Mouse (Mus musculus): Measurements from ENCODE around the gene Racgap1. TPM values are rescaled to one million over a fixed set of nuclear protein-coding genes. Genes with fewer than 3 reads are reported as not detected.

Gene Racgap1
- polyA plus RNA-seq, 1 experiment from 2014 or later: 219 TPM

DNA sequence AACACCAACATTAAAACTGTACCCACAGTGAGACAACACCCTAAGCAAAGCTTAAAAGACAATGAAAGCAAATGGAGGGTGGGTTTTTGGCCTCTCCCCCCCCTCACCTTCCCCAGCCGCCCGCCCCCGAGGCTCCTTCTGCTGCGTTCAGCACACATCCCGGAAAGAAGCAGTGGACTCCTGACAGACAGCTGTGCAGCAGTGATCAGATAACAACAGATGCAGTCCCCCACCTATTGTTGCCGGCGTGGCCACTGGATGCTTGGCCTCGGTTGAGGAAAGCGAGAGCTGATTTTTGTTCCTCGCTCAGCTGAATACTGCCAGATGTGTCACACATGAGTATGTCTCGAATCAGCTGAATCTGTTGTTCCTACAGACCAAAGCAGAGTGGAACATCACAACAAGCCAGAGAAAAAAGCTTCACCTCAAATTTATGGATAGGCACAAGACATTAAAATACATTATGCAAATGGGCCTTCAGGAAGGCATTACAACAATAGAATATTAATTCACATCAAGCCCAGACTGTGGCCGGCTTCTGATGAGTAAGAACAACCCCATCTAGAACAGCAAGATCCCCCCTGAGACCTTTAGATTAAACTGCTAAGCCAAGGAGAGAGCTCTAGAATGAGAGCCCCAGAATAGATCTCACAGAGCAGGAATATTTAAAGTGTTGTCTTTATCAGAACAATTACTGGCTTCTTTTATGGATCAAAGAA is 13.9 kb downstream of the Racgap1 start:
- no peak for DNase-seq (ENCODE audit: low spot score)
- H3K27ac ChIP-seq: peak overlapping the region; percentile 76
- no peaks in the 10 kb centered on the region for H3K9me3 ChIP-seq
- H3K4me3 ChIP-seq: no peak overlapping the region
- no peaks in the 10 kb centered on the region for H3K27me3 ChIP-seq (ENCODE audit: insufficient read depth, poor library complexity, severe bottlenecking)
- H3K36me3 ChIP-seq: peaks cover 99% of the 10 kb centered on the region
- peaks cover 2% of the 10 kb centered on the region; the same call in 1 of the 2 replicates for H3K4me1 ChIP-seq (replicated peaks)
- whole genome bisulfite sequencing: 78% methylated on average over 12 of the region's 12 CpGs

- Histone ChIP-seq H3K4me1 (replicated peaks) (no peaks in the 10 kb centered on the region), H3K9me3 (peaks cover 9% of the 10 kb centered on the region; the same call in 1 of the 2 replicates), H3K27ac (no peak overlapping the region), H3K4me3 (no peak overlapping the region), H3K36me3 (peaks cover 99% of the 10 kb centered on the region), H3K27me3 (ENCODE audit: insufficient read depth, poor library complexity, severe bottlenecking) (no peaks in the 10 kb centered on the region)
- WGBS: 94% methylated on average over 7 of the region's 7 CpGs
- no peak for DNase-seq (ENCODE audit: low spot score)
Observed at GRCm38 (mm10) chr15:99634702-99635101, 16.8 kb downstream of the Racgap1 start.

GRCm38 (mm10) chr15:99631618-99632017 is 19.8 kb downstream of the Racgap1 start:
- Histone ChIP-seq H3K27me3 (ENCODE audit: insufficient read depth, poor library complexity, severe bottlenecking) (no peaks in the 10 kb centered on the region), H3K36me3 (peaks cover 97% of the 10 kb centered on the region), H3K4me3 (no peak overlapping the region), H3K27ac (no peak overlapping the region), H3K9me3 (peaks cover 9% of the 10 kb centered on the region; the same call in 1 of the 2 replicates), H3K4me1 (replicated peaks) (no peaks in the 10 kb centered on the region)
- DNase-seq (ENCODE audit: low spot score): no peak

- H3K4me1 ChIP-seq (replicated peaks): no peaks in the 10 kb centered on the region
- peaks cover 82% of the 10 kb centered on the region for H3K36me3 ChIP-seq
- no peaks in the 10 kb centered on the region for H3K27me3 ChIP-seq (ENCODE audit: insufficient read depth, poor library complexity, severe bottlenecking)
- WGBS: 96% methylated on average over 11 of the region's 11 CpGs
- H3K27ac ChIP-seq: no peak overlapping the region
- DNase-seq (ENCODE audit: low spot score): no peak
- H3K4me3 ChIP-seq: no peak overlapping the region
- no peaks in the 10 kb centered on the region for H3K9me3 ChIP-seq
Observed at GRCm38 (mm10) chr15:99622063-99622462, 29.4 kb downstream of the Racgap1 start.

DNA sequence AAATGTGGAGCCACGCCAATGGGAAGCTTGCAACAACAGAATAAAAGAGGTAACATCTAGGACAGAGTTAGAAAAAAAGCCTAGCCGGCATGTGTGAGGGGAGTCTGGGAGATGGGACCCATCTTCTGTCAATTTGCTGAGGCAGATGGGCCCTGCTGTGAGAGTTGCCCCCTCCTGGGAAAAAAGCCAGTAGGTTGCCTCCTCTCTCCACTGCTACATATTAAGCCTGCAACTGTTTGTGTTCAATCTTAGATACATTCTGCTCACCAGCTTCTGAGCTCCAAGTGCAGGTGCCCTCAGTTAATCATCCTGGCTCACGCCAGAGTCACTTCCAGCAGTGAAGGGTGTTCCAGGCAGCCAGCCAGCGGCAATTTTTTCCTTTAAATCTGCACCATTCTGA is 31.6 kb downstream of the Racgap1 start:
- H3K27ac ChIP-seq: no peak overlapping the region
- H3K27me3 ChIP-seq (ENCODE audit: insufficient read depth, poor library complexity, severe bottlenecking): peaks cover 8% of the 10 kb centered on the region; the same call in 1 of the 2 replicates
- peaks cover 8% of the 10 kb centered on the region for H3K4me1 ChIP-seq (replicated peaks)
- no peak overlapping the region for H3K4me3 ChIP-seq
- no peaks in the 10 kb centered on the region for H3K9me3 ChIP-seq
- no peak for DNase-seq (ENCODE audit: low spot score)
- whole genome bisulfite sequencing: 84% methylated on average over 4 of the region's 4 CpGs
- peaks cover 60% of the 10 kb centered on the region for H3K36me3 ChIP-seq

DNA sequence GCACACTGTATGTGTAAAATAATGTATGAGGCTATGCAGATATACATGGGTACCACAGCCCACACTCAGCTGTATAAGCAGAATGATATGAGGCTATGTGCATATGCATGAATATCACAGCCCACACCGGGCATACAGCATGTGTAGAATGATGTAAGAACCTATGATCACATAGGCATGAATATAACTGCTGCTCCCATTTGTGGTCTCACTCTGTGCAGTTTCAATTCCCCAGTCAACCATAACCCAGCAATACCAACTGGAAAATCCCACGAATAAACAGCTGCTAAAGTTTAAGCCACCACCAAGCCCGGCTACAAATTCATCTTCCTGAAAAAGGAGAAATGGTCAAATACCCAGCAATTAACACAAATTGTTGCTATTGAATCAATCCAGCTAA is 32.9 kb downstream of the Racgap1 start:
- H3K4me1 ChIP-seq (replicated peaks): peaks cover 17% of the 10 kb centered on the region
- H3K27ac ChIP-seq: no peak overlapping the region
- WGBS: 97% methylated on average over 3 of the region's 3 CpGs
- no peaks in the 10 kb centered on the region for H3K9me3 ChIP-seq
- H3K4me3 ChIP-seq: no peak overlapping the region
- H3K36me3 ChIP-seq: peaks cover 47% of the 10 kb centered on the region
- H3K27me3 ChIP-seq (ENCODE audit: insufficient read depth, poor library complexity, severe bottlenecking): peaks cover 20% of the 10 kb centered on the region
- no peak for DNase-seq (ENCODE audit: low spot score)

- no peak for DNase-seq (ENCODE audit: low spot score)
- Histone ChIP-seq H3K4me1 (replicated peaks) (peaks cover 29% of the 10 kb centered on the region), H3K27ac (no peak overlapping the region), H3K4me3 (no peak overlapping the region), H3K36me3 (peaks cover 14% of the 10 kb centered on the region), H3K9me3 (no peaks in the 10 kb centered on the region), H3K27me3 (ENCODE audit: insufficient read depth, poor library complexity, severe bottlenecking) (peaks cover 26% of the 10 kb centered on the region)
- WGBS: 64% methylated on average over 9 of the region's 9 CpGs
Observed at GRCm38 (mm10) chr15:99615246-99615645, 36.2 kb downstream of the Racgap1 start.

DNA sequence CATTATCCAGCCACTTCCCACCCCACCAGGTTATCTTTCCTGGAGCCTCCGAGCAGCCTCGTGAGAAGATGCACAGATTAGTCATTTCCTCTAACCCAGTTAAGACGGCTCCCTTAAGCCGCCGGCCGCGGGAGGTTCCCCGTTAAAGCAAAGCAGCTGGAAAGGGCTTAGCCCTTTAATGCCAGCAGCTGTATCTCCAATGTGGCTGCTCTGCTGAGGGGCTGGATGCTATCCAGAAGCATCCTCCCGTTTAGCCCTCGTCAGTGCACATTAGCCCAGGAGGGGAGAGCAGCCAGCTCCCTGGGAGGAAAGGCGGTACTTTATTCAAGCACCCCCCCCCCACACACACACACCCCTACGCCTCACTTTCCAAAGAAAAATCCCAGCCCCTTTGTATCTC is 36.7 kb downstream of the Racgap1 start:
- H3K9me3 ChIP-seq: no peaks in the 10 kb centered on the region
- H3K4me1 ChIP-seq (replicated peaks): peaks cover 29% of the 10 kb centered on the region
- H3K4me3 ChIP-seq: no peak overlapping the region
- WGBS: 31% methylated on average over 12 of the region's 12 CpGs
- DNase-seq (ENCODE audit: low spot score): no peak
- H3K36me3 ChIP-seq: peaks cover 10% of the 10 kb centered on the region
- no peak overlapping the region for H3K27ac ChIP-seq
- peaks cover 30% of the 10 kb centered on the region for H3K27me3 ChIP-seq (ENCODE audit: insufficient read depth, poor library complexity, severe bottlenecking)

GRCm38 (mm10) chr15:99614273-99614672 is 37.2 kb downstream of the Racgap1 start:
- Histone ChIP-seq H3K4me1 (replicated peaks) (peaks cover 31% of the 10 kb centered on the region), H3K27ac (0 out of 2 replicates have a peak overlapping the region, but pooled peaks have one; percentile 23), H3K9me3 (no peaks in the 10 kb centered on the region), H3K36me3 (peaks cover 5% of the 10 kb centered on the region), H3K27me3 (ENCODE audit: insufficient read depth, poor library complexity, severe bottlenecking) (peaks cover 32% of the 10 kb centered on the region), H3K4me3 (no peak overlapping the region)
- DNase-seq (ENCODE audit: low spot score): no peak
- WGBS: 75% methylated on average over 13 of the region's 13 CpGs

DNA sequence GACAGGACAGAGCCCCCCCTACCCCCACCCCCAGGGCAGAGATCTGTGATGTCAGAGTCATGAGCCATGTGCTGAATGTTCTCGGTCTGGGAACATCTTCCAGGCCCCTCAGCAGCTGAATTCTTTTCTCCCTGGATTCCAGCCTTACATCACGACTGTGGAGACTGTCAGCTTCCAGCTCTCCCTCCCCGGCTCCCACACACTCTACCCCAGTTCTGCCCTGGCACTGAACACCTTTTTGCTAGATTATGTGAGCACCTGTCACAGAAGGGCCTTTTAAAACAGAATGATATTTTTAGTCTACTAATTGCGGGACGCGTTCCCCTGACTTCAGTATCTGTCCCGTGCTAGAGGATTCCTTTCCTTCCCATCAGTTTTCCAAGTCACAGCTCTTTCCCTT is 39.9 kb downstream of the Racgap1 start:
- H3K4me1 ChIP-seq (replicated peaks): peaks cover 58% of the 10 kb centered on the region
- WGBS: 73% methylated on average over 7 of the region's 7 CpGs
- H3K27ac ChIP-seq: 0 out of 2 replicates have a peak overlapping the region, but pooled peaks have one; percentile 16
- H3K9me3 ChIP-seq: no peaks in the 10 kb centered on the region
- H3K4me3 ChIP-seq: no peak overlapping the region
- DNase-seq (ENCODE audit: low spot score): no peak
- no peaks in the 10 kb centered on the region for H3K36me3 ChIP-seq
- H3K27me3 ChIP-seq (ENCODE audit: insufficient read depth, poor library complexity, severe bottlenecking): peaks cover 41% of the 10 kb centered on the region

GRCm38 (mm10) chr15:99608382-99609125 is 42.9 kb downstream of the Racgap1 start:
- peaks cover 70% of the 10 kb centered on the region for H3K4me1 ChIP-seq (replicated peaks)
- peaks cover 47% of the 10 kb centered on the region for H3K27me3 ChIP-seq (ENCODE audit: insufficient read depth, poor library complexity, severe bottlenecking)
- 88% methylated on average over 13 of the region's 13 CpGs for WGBS

GRCm38 (mm10) chr15:99607388-99608113 is 43.9 kb downstream of the Racgap1 start:
- peaks cover 56% of the 10 kb centered on the region for H3K27me3 ChIP-seq (ENCODE audit: insufficient read depth, poor library complexity, severe bottlenecking)
- H3K4me3 ChIP-seq: no peak overlapping the region
- 20% methylated on average over 10 of the region's 10 CpGs for WGBS
- H3K27ac ChIP-seq: peak overlapping the region; percentile 79
- H3K4me1 ChIP-seq (replicated peaks): peaks cover 80% of the 10 kb centered on the region
- peak; percentile 53 for DNase-seq (ENCODE audit: low spot score)
- no peaks in the 10 kb centered on the region for H3K36me3 ChIP-seq
- no peaks in the 10 kb centered on the region for H3K9me3 ChIP-seq

More at GRCm38 (mm10) chr15:99608382-99609125, 42.9 kb downstream of the Racgap1 start:
- Histone ChIP-seq H3K4me3 (no peak overlapping the region), H3K36me3 (no peaks in the 10 kb centered on the region), H3K9me3 (no peaks in the 10 kb centered on the region), H3K27ac (0 out of 2 replicates have a peak overlapping the region, but pooled peaks have one; percentile 53)
- DNase-seq (ENCODE audit: low spot score): no peak

Data from hindbrain, embryonic 10.5 days (tissue).